Mouse (Mus musculus) spleen, postnatal 4 days (tissue): ENCODE results near the gene Pgc.

Source experiments
- DNase-seq, 2 experiments: peaks; one replicate each; pipeline ENCODE4 v3.0.0; 2022; ENCODE audit warnings: low spot score in 2 of 2

The Pgc gene

GRCm38 (mm10) chr17:47708972-47709371 lies 17.7 kb upstream of the Pgc start:
- no peak for DNase-seq

- DNase-seq = no peak
Observed at GRCm38 (mm10) chr17:47710036-47710435, 16.6 kb upstream of the Pgc start.

- no peak for DNase-seq
Observed at GRCm38 (mm10) chr17:47711883-47712282, 14.8 kb upstream of the Pgc start.

GRCm38 (mm10) chr17:47712889-47713571 lies 13.6 kb upstream of the Pgc start:
- no peak for DNase-seq

GRCm38 (mm10) chr17:47715037-47715436 lies 11.6 kb upstream of the Pgc start:
- no peak for DNase-seq

GRCm38 (mm10) chr17:47721183-47721582 lies 5.5 kb upstream of the Pgc start:
- no peak for DNase-seq

GRCm38 (mm10) chr17:47730633-47731575 lies 4.3 kb downstream of the Pgc start:
- no peak for DNase-seq

- no peak for DNase-seq
Observed at GRCm38 (mm10) chr17:47735553-47736100, 9.0 kb downstream of the Pgc start.

GRCm38 (mm10) chr17:47736856-47737255 lies 10.2 kb downstream of the Pgc start, which contains the start of gene Tfeb:
Gene Tfeb, plus strand, starts transcription at chr17:47737030.
- peak; percentile 98 to 100 for DNase-seq

- peak; percentile 86 to 89 for DNase-seq
Observed at GRCm38 (mm10) chr17:47737271-47738065, 10.8 kb downstream of the Pgc start.

GRCm38 (mm10) chr17:47738066-47738878 lies 11.6 kb downstream of the Pgc start:
- peak; percentile 78 to 88 for DNase-seq

GRCm38 (mm10) chr17:47738879-47739798 lies 12.5 kb downstream of the Pgc start:
- peak in 1 of 2 experiments; percentile 63 for DNase-seq

- no peak for DNase-seq
Observed at GRCm38 (mm10) chr17:47740186-47740585, 13.5 kb downstream of the Pgc start.

- no peak for DNase-seq
Observed at GRCm38 (mm10) chr17:47742991-47743734, 16.5 kb downstream of the Pgc start.

GRCm38 (mm10) chr17:47744086-47744485 lies 17.4 kb downstream of the Pgc start:
- no peak for DNase-seq

- DNase-seq = no peak
Observed at GRCm38 (mm10) chr17:47744746-47745368, 18.2 kb downstream of the Pgc start.

GRCm38 (mm10) chr17:47748791-47749553 lies 22.3 kb downstream of the Pgc start:
- no peak for DNase-seq

- no peak for DNase-seq
Observed at GRCm38 (mm10) chr17:47749626-47750025, 23.0 kb downstream of the Pgc start.
